Mouse (Mus musculus) liver, embryonic 11.5 days (tissue): Measurements from ENCODE around the gene Ube2f. TPM values are rescaled to one million over a fixed set of nuclear protein-coding genes. Genes with fewer than 3 reads are reported as not detected.
A peak's percentile ranks its signal among the peaks of the same experiment; 100 is the strongest.

Experiments used
- ATAC-seq: fragments of 200-750 bp; cut with Nextera tagmentation; replicated peaks from 2 replicates; pipeline ENCODE4 v1.8.0; 2017; ENCODE audit warnings: moderate number of reproducible peaks, mild to moderate bottlenecking, moderate TSS enrichment, moderate library complexity; ENCODE audit not compliant: low FRiP score
- DNase-seq: peaks from one replicate; pipeline ENCODE4 v3.0.0-alpha.2; 2017; ENCODE audit warnings: low spot score
- H3K27ac ChIP-seq: fragments of 300-500 bp; sonication (generic); 2 replicates; pipeline ENCODE4 v1.5.1; 2014; ENCODE audit warnings: mild to moderate bottlenecking, low read depth, low read length, control low read depth
- H3K27me3 ChIP-seq: fragments of 300-500 bp; sonication (generic); replicated peaks from 2 replicates; pipeline ENCODE4 v1.6.1; 2014; ENCODE audit warnings: low read length, mixed read lengths; ENCODE audit not compliant: control insufficient read depth, insufficient read depth
- H3K36me3 ChIP-seq: fragments of 300-500 bp; sonication (generic); 2 replicates; pipeline ENCODE4 v1.6.1; 2014; ENCODE audit warnings: mild to moderate bottlenecking, low read length, moderate library complexity, mixed read lengths; ENCODE audit not compliant: control insufficient read depth, insufficient read depth
- H3K4me1 ChIP-seq: fragments of 300-500 bp; sonication (generic); replicated peaks from 2 replicates; pipeline ENCODE4 v1.6.1; 2014; ENCODE audit warnings: low read length, mixed read lengths; ENCODE audit not compliant: control insufficient read depth, insufficient read depth
- H3K4me2 ChIP-seq: fragments of 300-500 bp; sonication (generic); 2 replicates; pipeline ENCODE4 v1.6.1; 2014; ENCODE audit warnings: mild to moderate bottlenecking, control low read depth, moderate library complexity
- H3K4me3 ChIP-seq: fragments of 300-500 bp; sonication (generic); 2 replicates; pipeline ENCODE4 v1.5.1; 2014; ENCODE audit warnings: low read depth, low read length, control low read depth
- H3K9ac ChIP-seq: fragments of 300-500 bp; sonication (generic); 2 replicates; pipeline ENCODE4 v1.6.1; 2014; ENCODE audit warnings: low read depth, low read length, control low read depth
- H3K9me3 ChIP-seq: fragments of 300-500 bp; sonication (generic); 2 replicates; pipeline ENCODE4 v1.6.1; 2016; ENCODE audit warnings: low read length, inconsistent platforms, mixed read lengths; ENCODE audit not compliant: control insufficient read depth
- WGBS: fragments of 180-500 bp; shearing (Covaris S2); extraction: QIAGEN DNeasy Blood & Tissue Kit; methylation state at CpG from one replicate; pipeline ENCODE4 v1.1.7; 2014; 5-methylcytosine and 5-hydroxymethylcytosine counted together
- polyA plus RNA-seq: library from polyadenylated mRNA; unstranded; fragments of >200 nt; fragmentation: Nextera tagmentation; extraction: Ambion mirVana; gene quantifications from 2 replicates; pipeline ENCODE4 v1.2.1, GENCODE M21; 2014

Gene Ube2f
- 78.5 and 81.4 TPM in 2 replicates for polyA plus RNA-seq

DNA sequence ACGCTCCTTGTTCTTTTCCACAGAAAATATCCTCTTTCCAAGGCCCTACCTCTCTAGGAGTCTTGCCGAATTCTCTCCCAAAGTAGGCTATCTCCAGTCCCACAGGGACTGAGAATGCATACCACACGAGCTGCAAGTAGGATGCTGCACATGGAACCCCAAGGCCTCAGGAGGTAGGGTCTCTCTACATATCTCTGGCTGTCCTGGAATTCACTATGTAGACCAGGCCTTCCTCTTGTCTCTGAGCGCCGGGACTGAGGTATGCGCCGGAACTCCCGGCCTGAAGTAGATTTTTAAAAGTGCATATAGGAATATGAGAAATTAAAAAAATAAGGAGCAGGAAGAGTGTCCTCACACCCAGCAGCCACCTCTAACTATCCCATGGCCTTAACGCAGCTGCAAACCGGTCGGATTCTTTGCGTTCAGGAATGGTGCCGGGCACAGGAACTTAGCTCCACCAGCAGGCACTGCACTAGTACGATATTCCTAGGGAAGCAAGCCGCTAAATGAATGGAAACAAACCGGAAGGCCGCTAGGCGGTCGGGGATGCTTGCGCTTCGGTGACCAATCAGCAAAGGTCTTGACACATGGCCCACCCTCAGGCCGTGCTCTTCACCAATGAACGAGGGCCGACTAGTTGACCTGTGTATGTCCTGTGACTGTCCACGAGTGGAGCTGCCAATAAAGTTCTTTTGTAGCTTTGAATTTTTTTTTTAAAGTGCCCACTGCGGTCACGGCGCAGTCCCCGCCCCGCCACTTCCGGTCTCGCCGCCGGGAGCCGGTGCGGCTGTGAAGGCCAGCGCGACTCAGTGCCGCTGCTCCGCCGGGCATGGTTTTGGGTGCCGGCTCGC, at the start of gene Ube2f:
Gene Ube2f, plus strand, starts transcription at position 741 of the 851 bp plus-strand sequence.
- no peaks in the 10 kb centered on the region; the same call in 1 of the 2 replicates for H3K36me3 ChIP-seq
- peak; percentile 86 for DNase-seq
- WGBS = 1% methylated on average over 43 of the region's 43 CpGs
- peak within 1 kb of the TSS; percentile 78 for H3K27ac ChIP-seq
- H3K9me3 ChIP-seq = no peaks in the 10 kb centered on the region
- ATAC-seq = peak; percentile 95
- H3K27me3 ChIP-seq = no peaks in the 10 kb centered on the region
- H3K4me1 ChIP-seq = peaks cover 30% of the 10 kb centered on the region
- peak within 1 kb of the TSS; percentile 95 for H3K4me2 ChIP-seq
- peak within 1 kb of the TSS; percentile 88 for H3K9ac ChIP-seq
- H3K4me3 ChIP-seq = peak within 1 kb of the TSS; percentile 84

DNA sequence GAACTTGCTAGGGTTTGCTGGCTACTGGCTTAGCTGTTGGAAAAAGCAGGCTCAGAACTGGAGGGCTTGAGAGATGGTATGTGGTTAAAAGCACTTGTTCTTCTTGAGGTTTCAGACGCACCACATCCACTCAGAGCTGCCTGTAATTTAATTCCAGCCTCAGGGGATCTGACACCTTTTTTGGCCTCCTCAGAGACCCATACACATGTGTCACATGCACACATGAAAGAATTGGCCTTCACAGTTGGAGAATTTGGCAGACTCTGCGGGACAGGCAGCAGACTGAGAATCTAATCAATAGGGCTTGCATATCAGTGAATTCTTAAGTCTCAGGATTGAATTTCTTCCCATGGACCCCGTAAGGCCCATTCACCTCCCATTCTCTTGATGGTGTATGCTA, 49.0 kb upstream of the Ube2f start:
- no peaks in the 10 kb centered on the region for H3K9me3 ChIP-seq
- no peak overlapping the region for H3K4me2 ChIP-seq
- H3K27me3 ChIP-seq = no peaks in the 10 kb centered on the region
- DNase-seq (no peak), ATAC-seq (no peak)
- H3K9ac ChIP-seq = no peak overlapping the region
- 66% methylated on average over 3 of the region's 3 CpGs for WGBS
- no peak overlapping the region for H3K27ac ChIP-seq
- H3K4me1 ChIP-seq = 0 out of 2 replicates have a peak, but pooled peaks cover 2% of the 10 kb centered on the region
- no peak overlapping the region for H3K4me3 ChIP-seq
- H3K36me3 ChIP-seq = no peaks in the 10 kb centered on the region

DNA sequence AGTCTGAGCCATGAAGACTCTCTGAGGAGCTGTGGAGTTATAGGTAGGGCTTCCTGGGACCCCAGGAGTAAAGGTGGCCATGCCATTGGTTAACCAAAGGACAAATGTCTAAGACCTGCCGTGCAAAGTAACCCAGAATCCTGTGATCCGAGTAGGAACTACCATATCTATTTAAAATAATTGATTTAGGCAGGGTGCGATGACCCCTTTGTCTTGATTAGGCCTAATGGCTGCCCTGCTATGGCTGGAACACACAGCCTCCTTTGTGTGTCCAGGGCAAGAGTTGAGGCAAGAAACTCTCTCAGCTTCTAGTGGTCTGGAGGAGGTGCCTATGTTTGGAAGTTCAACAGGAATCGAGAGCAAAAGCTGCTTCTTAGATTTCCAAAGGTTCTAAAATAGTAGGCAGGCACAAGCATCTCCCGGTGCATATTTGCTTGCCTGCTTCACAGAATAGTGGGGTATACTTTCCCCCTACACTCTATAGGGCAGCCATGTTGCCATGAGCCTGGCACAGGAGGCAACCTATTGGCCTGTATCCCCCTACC, 45.8 kb upstream of the Ube2f start:
- Histone ChIP-seq H3K4me1 (no peaks in the 10 kb centered on the region), H3K4me3 (no peak overlapping the region), H3K4me2 (no peak overlapping the region), H3K9ac (no peak overlapping the region), H3K36me3 (no peaks in the 10 kb centered on the region), H3K9me3 (no peaks in the 10 kb centered on the region), H3K27ac (no peak overlapping the region), H3K27me3 (0 out of 2 replicates have a peak, but pooled peaks cover 3% of the 10 kb centered on the region)
- WGBS = 82% methylated on average over 5 of the region's 5 CpGs
- ATAC-seq = no peak
- DNase-seq = no peak

DNA sequence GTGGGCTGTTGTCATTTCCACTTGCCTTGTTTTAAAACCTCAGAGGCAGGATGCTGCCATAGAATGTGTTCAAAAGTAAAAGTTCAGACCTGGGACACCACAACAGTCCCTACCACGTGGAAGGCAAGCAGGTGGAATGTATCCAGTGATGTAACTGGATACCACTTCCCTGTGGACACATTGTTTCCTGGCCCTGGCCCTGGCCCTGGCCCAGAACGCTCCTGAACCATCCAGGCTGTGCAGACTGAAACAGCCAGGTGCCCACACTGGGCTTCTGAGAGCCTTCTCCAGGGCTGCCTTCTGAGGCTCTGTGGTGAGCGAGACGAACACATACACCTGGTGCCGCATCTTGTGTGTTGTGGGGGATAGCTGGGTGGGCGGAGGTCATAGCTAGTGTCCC, 44.5 kb upstream of the Ube2f start:
- ATAC-seq (no peak), DNase-seq (no peak)
- no peak overlapping the region for H3K27ac ChIP-seq
- no peak overlapping the region for H3K9ac ChIP-seq
- H3K4me3 ChIP-seq = no peak overlapping the region
- WGBS = 80% methylated on average over 6 of the region's 6 CpGs
- H3K36me3 ChIP-seq = no peaks in the 10 kb centered on the region
- no peaks in the 10 kb centered on the region for H3K4me1 ChIP-seq
- H3K27me3 ChIP-seq = 0 out of 2 replicates have a peak, but pooled peaks cover 3% of the 10 kb centered on the region
- H3K4me2 ChIP-seq = no peak overlapping the region
- H3K9me3 ChIP-seq = no peaks in the 10 kb centered on the region

GRCm38 (mm10) chr1:91206336-91206735, 43.8 kb upstream of the Ube2f start:
- Histone ChIP-seq H3K4me1 (no peaks in the 10 kb centered on the region), H3K9me3 (no peaks in the 10 kb centered on the region), H3K9ac (no peak overlapping the region), H3K4me3 (no peak overlapping the region), H3K27ac (no peak overlapping the region), H3K27me3 (0 out of 2 replicates have a peak, but pooled peaks cover 3% of the 10 kb centered on the region), H3K4me2 (no peak overlapping the region), H3K36me3 (no peaks in the 10 kb centered on the region)
- DNase-seq (no peak), ATAC-seq (no peak)
- 78% methylated on average over 8 of the region's 8 CpGs for WGBS

DNA sequence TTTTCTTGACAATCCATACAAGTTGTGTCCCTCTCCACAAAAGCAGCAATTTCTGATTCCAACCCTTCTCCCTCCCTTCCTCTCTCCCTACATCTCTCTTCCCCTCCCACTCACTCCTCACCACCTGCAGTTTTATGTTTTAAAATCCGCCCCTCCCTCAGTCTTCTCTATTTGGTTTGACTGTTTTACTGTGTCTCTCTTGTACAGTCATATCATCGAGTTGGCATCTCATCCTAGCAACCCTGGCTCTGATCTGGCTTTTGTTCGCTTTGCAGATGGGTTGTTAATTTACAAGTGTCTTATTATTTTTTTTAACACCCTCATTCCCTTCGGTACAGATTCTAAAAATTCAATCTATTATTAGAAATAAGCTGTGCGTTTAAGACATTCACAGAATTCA, 43.2 kb upstream of the Ube2f start:
- 0 out of 2 replicates have a peak, but pooled peaks cover 3% of the 10 kb centered on the region for H3K27me3 ChIP-seq
- H3K36me3 ChIP-seq = no peaks in the 10 kb centered on the region
- DNase-seq (no peak), ATAC-seq (no peak)
- H3K4me1 ChIP-seq = no peaks in the 10 kb centered on the region
- WGBS = 70% methylated on average over 5 of the region's 5 CpGs
- no peak overlapping the region for H3K27ac ChIP-seq
- H3K9me3 ChIP-seq = no peaks in the 10 kb centered on the region
- H3K9ac ChIP-seq = no peak overlapping the region
- no peak overlapping the region for H3K4me2 ChIP-seq
- H3K4me3 ChIP-seq = no peak overlapping the region

DNA sequence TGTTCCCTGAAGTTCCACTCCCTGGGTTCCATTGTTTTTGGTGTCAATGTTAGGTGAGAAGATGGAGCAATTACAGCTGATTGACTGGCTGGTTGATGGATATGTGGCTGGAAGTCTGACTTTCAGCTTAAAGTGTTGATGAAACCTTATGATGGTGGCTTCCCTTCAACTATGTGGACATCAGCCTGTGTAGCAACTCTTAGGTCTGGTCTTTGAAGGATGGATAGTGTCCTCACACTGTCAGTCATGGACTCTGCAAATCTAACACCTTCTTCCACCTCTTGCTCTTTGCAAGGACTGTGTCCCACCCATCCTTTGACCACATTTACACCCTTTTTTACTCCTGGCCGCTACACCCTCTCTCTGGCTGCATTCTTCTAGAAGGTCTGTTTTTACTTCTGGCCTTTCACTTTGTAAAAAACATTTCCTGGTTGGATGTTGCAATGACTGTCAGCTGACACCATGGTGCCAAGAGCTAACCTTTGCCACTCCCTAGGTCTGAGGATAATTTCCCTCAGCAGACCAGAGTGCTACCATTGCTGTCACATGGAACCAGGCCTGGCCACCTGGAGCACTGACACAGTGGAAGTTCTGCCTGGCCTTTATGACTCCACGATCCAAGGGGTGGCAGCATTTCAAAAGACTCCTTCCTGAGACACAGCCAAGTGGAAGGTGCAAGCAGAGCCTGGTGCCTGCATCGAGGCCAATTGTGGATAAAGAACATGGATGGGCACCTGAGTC, 42.6 kb upstream of the Ube2f start:
- no peak overlapping the region for H3K4me2 ChIP-seq
- H3K9me3 ChIP-seq = no peaks in the 10 kb centered on the region
- no peak overlapping the region for H3K4me3 ChIP-seq
- 0 out of 2 replicates have a peak, but pooled peaks cover 3% of the 10 kb centered on the region for H3K27me3 ChIP-seq
- H3K9ac ChIP-seq = no peak overlapping the region
- ATAC-seq = no peak
- no peaks in the 10 kb centered on the region for H3K36me3 ChIP-seq
- DNase-seq = no peak
- 66% methylated on average over 3 of the region's 3 CpGs for WGBS
- H3K4me1 ChIP-seq = no peaks in the 10 kb centered on the region
- no peak overlapping the region for H3K27ac ChIP-seq

GRCm38 (mm10) chr1:91209343-91209742, 40.8 kb upstream of the Ube2f start:
- H3K27me3 ChIP-seq = 0 out of 2 replicates have a peak, but pooled peaks cover 3% of the 10 kb centered on the region
- H3K27ac ChIP-seq = no peak overlapping the region
- ATAC-seq = no peak
- H3K4me1 ChIP-seq = no peaks in the 10 kb centered on the region
- H3K4me2 ChIP-seq = no peak overlapping the region
- WGBS = 85% methylated on average over 6 of the region's 6 CpGs
- H3K36me3 ChIP-seq = no peaks in the 10 kb centered on the region
- H3K9me3 ChIP-seq = no peaks in the 10 kb centered on the region
- no peak overlapping the region for H3K4me3 ChIP-seq
- H3K9ac ChIP-seq = no peak overlapping the region
- DNase-seq = no peak
